Mouse (Mus musculus) intestine, postnatal 0 days (tissue): Measurements from ENCODE around the gene Hmox1. TPM values are rescaled to one million over a fixed set of nuclear protein-coding genes. Genes with fewer than 3 reads are reported as not detected.

Experiments used
- ATAC-seq: fragments of 200-750 bp; cut with Nextera tagmentation; 2 replicates; pipeline ENCODE4 v1.8.0; 2017; ENCODE audit warnings: mild to moderate bottlenecking, moderate TSS enrichment, moderate library complexity
- H3K27ac ChIP-seq: fragments of 300-500 bp; sonication (generic); 2 replicates; pipeline ENCODE4 v1.5.1; 2014; ENCODE audit warnings: mild to moderate bottlenecking, low read depth, low read length, moderate library complexity
- H3K27me3 ChIP-seq: fragments of 300-500 bp; sonication (generic); replicated peaks from 2 replicates; pipeline ENCODE4 v1.6.1; 2014; ENCODE audit warnings: low read length, mixed read lengths; ENCODE audit not compliant: control insufficient read depth, insufficient read depth
- H3K36me3 ChIP-seq: fragments of 300-500 bp; sonication (generic); 2 replicates; pipeline ENCODE4 v1.6.1; 2014; ENCODE audit warnings: mild to moderate bottlenecking, moderate library complexity; ENCODE audit not compliant: control insufficient read depth, insufficient read depth
- H3K4me1 ChIP-seq: fragments of 300-500 bp; sonication (generic); replicated peaks from 2 replicates; pipeline ENCODE4 v1.6.1; 2014; ENCODE audit warnings: antibody characterized with exemption, low read length, mixed read lengths; ENCODE audit not compliant: control insufficient read depth, insufficient read depth
- H3K4me2 ChIP-seq: fragments of 300-500 bp; sonication (generic); replicated peaks from 2 replicates; pipeline ENCODE4 v1.6.1; 2014; ENCODE audit warnings: low read depth, mild to moderate bottlenecking, moderate library complexity
- H3K4me3 ChIP-seq: fragments of 300-500 bp; sonication (generic); 2 replicates; pipeline ENCODE4 v1.5.1; 2014; ENCODE audit warnings: low read depth, low read length
- H3K9ac ChIP-seq: fragments of 300-500 bp; sonication (generic); 2 replicates; pipeline ENCODE4 v1.6.1; 2014; ENCODE audit warnings: mild to moderate bottlenecking, low read depth, low read length
- H3K9me3 ChIP-seq: fragments of 300-500 bp; sonication (generic); 2 replicates; pipeline ENCODE4 v1.6.1; 2016; ENCODE audit warnings: mixed run types; ENCODE audit not compliant: control insufficient read depth
- CTCF ChIP-seq: sonication (generic); IDR thresholded peaks from 2 replicates; pipeline ENCODE4 v1.5.1; 2016; ENCODE audit warnings: low read depth, mild to moderate bottlenecking, control low read depth, antibody characterized with exemption, moderate library complexity
- WGBS: fragments of 180-500 bp; shearing (Covaris S2); extraction: QIAGEN DNeasy Blood & Tissue Kit; methylation state at CpG from one replicate; pipeline ENCODE4 v1.1.7; 2014; 5-methylcytosine and 5-hydroxymethylcytosine counted together
- polyA plus RNA-seq: library from polyadenylated mRNA; unstranded; fragments of >200 nt; fragmentation: Nextera tagmentation; extraction: Ambion mirVana; gene quantifications from 2 replicates; pipeline ENCODE4 v1.2.1, GENCODE M21; 2015

The Hmox1 gene
- polyA plus RNA-seq, 1 experiment from 2014 or later, result 72.7 TPM

- Histone ChIP-seq H3K4me3 (no peak overlapping the region), H3K36me3 (no peaks in the 10 kb centered on the region), H3K9ac (no peak overlapping the region), H3K9me3 (no peaks in the 10 kb centered on the region), H3K27ac (no peak overlapping the region), H3K4me1 (no peaks in the 10 kb centered on the region), H3K27me3 (no peaks in the 10 kb centered on the region), H3K4me2 (no peak overlapping the region)
- TF ChIP-seq CTCF, result no peak
- ATAC-seq, result no peak
- WGBS, result 79% methylated on average over 3 of the region's 3 CpGs
These were observed 44.1 kb downstream of the Hmox1 start for GRCm38 (mm10) chr8:75137536-75137935.

Other genes with a start within 250 kb of the Hmox1 start
- 69.9 and 77.0 TPM in 2 replicates for gene Isx, start 220.4 kb upstream of the Hmox1 start, polyA plus RNA-seq
- 10.7 and 11.6 TPM in 2 replicates for gene Hmgxb4, start 100.3 kb upstream of the Hmox1 start, polyA plus RNA-seq
- gene Tom1, start 59.9 kb upstream of the Hmox1 start, polyA plus RNA-seq, result 47.7 and 47.8 TPM in 2 replicates
- 21.3 and 23.9 TPM in 2 replicates for gene Mcm5, start 15.9 kb downstream of the Hmox1 start, polyA plus RNA-seq
- 0.85 and 1.3 TPM in 2 replicates for gene Rasd2, start 120.3 kb downstream of the Hmox1 start, polyA plus RNA-seq